In genomic region chr7:99424538-99425155, GRCm38 (mm10) we compare ENCODE assay signal across 10 mouse cellular contexts. TPM values are rescaled to one million over a fixed set of nuclear protein-coding genes. Genes with fewer than 3 reads are reported as not detected.
DNase-seq lines count a peak whose midpoint lies in the region; ATAC-seq lines count a peak whose summit lies in the region.
"Had no signal": no experiment of that assay in that cellular context is flagged by ENCODE, and none has a peak within 500 bp of the region (broad histone marks: within the 10 kb centered on the region; RNA-seq: fewer than 3 reads in every experiment).

No protein-coding gene starts in this region.

- H3K9ac ChIP-seq in heart, embryonic 12.5 days, result 0 out of 2 replicates have a peak overlapping the region, but pooled peaks have one; percentile 13
- H3K9ac ChIP-seq in midbrain, embryonic 13.5 days (replicated peaks), result peak overlapping the region; percentile 45
- H3K9ac ChIP-seq: lung, embryonic 15.5 days had no signal

- WGBS in heart, embryonic 12.5 days, result 32% methylated on average over 8 of the region's 8 CpGs
- 18% methylated on average over 8 of the region's 8 CpGs for WGBS in midbrain, embryonic 13.5 days

- H3K36me3 ChIP-seq in heart, embryonic 12.5 days, result peaks cover 19% of the 10 kb centered on the region; the same call in 1 of the 2 replicates
- peaks cover 14% of the 10 kb centered on the region; the same call in 1 of the 2 replicates for H3K36me3 ChIP-seq in midbrain, embryonic 13.5 days
- H3K36me3 ChIP-seq: lung, embryonic 15.5 days had no signal

- no peaks in the 10 kb centered on the region for H3K9me3 ChIP-seq in heart, embryonic 12.5 days (replicated peaks)
- H3K9me3 ChIP-seq in midbrain, embryonic 13.5 days, result no peaks in the 10 kb centered on the region
- H3K9me3 ChIP-seq: lung, embryonic 15.5 days had no signal

- no peaks in the 10 kb centered on the region for H3K27me3 ChIP-seq in heart, embryonic 12.5 days (replicated peaks)
- no peaks in the 10 kb centered on the region for H3K27me3 ChIP-seq in midbrain, embryonic 13.5 days
- H3K27me3 ChIP-seq: lung, embryonic 15.5 days had no signal

- no peak overlapping the region for H3K4me2 ChIP-seq in heart, embryonic 12.5 days
- no peak overlapping the region for H3K4me2 ChIP-seq in midbrain, embryonic 13.5 days (replicated peaks)
- H3K4me2 ChIP-seq: lung, embryonic 15.5 days had no signal

- no peak overlapping the region for H3K4me3 ChIP-seq in heart, embryonic 12.5 days
- H3K4me3 ChIP-seq in midbrain, embryonic 13.5 days (replicated peaks), result no peak overlapping the region
- H3K4me3 ChIP-seq: lung, embryonic 15.5 days had no signal

- no peak for DNase-seq in heart, adult 9 months (ENCODE audit: low spot score in 2 of 2)
- peak; percentile 41 for DNase-seq in brain, adult 2 months (ENCODE audit: low read depth, low spot score)
- DNase-seq in gonadal fat pad, adult 2 months (ENCODE audit: low read depth), result peak; percentile 12
- DNase-seq in spleen, postnatal 14 days (ENCODE audit: low spot score in 2 of 2), result no peak
- DNase-seq in spleen, postnatal 36 days (ENCODE audit: low spot score in 2 of 2), result no peak
- no peak for DNase-seq in left cerebral cortex, adult 8-10 months (ENCODE audit: low spot score in 2 of 2)

- ATAC-seq in heart, embryonic 12.5 days (ENCODE audit: insufficient number of reproducible peaks, low FRiP score), result no peak
- ATAC-seq in midbrain, embryonic 13.5 days, result peak; percentile 35

- peaks cover 45% of the 10 kb centered on the region for H3K4me1 ChIP-seq in heart, embryonic 12.5 days (replicated peaks)
- H3K4me1 ChIP-seq in midbrain, embryonic 13.5 days (replicated peaks), result peaks cover 29% of the 10 kb centered on the region

- peak overlapping the region; percentile 11; the same call in 1 of the 2 replicates for H3K27ac ChIP-seq in heart, embryonic 12.5 days (ENCODE audit: poor library complexity, severe bottlenecking)
- peak overlapping the region; percentile 71 for H3K27ac ChIP-seq in midbrain, embryonic 13.5 days
- H3K27ac ChIP-seq: lung, embryonic 15.5 days had no signal

RNA-seq across cellular contexts. Expression of gene Klhl35, which starts 41.2 kb away (rescaled TPM):
- 0.85 and 1.3 TPM in 2 replicates for polyA plus RNA-seq in heart, embryonic 12.5 days (2016; fragmentation: Nextera tagmentation; extraction: Ambion mirVana)
- 2.1 and 2.5 TPM in 2 replicates for polyA plus RNA-seq in gonadal fat pad, adult 2 months (2012; rRNA removed)
- polyA plus RNA-seq in midbrain, embryonic 13.5 days (2015; fragmentation: Nextera tagmentation; extraction: Ambion mirVana), result 9.0 and 17.2 TPM in 2 replicates
- 1 to 10 TPM; 1.5 to 4.9 (median 3.7) TPM for total RNA-seq in left cerebral cortex, adult 8-10 months (2022)
- total RNA-seq: hematopoietic stem cell, adult 5-6 weeks had no signal

RNA-seq across cellular contexts. Expression of gene Gdpd5, which starts 43.4 kb away (rescaled TPM):
- 28.5 and 28.8 TPM in 2 replicates for polyA plus RNA-seq in heart, embryonic 12.5 days (2016; fragmentation: Nextera tagmentation; extraction: Ambion mirVana)
- 16.6 and 24.0 TPM in 2 replicates for polyA plus RNA-seq in gonadal fat pad, adult 2 months (2012; rRNA removed)
- polyA plus RNA-seq in midbrain, embryonic 13.5 days (2015; fragmentation: Nextera tagmentation; extraction: Ambion mirVana), result 42.5 and 46.4 TPM in 2 replicates
- total RNA-seq in left cerebral cortex, adult 8-10 months (2022), result 10 to 100 TPM; 38.3 to 48.7 (median 40.9) TPM

RNA-seq across cellular contexts. Expression of gene Rps3, which starts 58.9 kb away (rescaled TPM):
- polyA plus RNA-seq in heart, embryonic 12.5 days (2016; fragmentation: Nextera tagmentation; extraction: Ambion mirVana), result 459 and 490 TPM in 2 replicates
- 383 and 415 TPM in 2 replicates for polyA plus RNA-seq in gonadal fat pad, adult 2 months (2012; rRNA removed)
- polyA plus RNA-seq in midbrain, embryonic 13.5 days (2015; fragmentation: Nextera tagmentation; extraction: Ambion mirVana), result 531 and 554 TPM in 2 replicates
- 100 to 1,000 TPM; 240 to 334 (median 272) TPM for total RNA-seq in left cerebral cortex, adult 8-10 months (2022)

Comparison
In these comparisons a context has a peak if more than half of its experiments do, and no peak if none do; other contexts are left out.
1. DNase-seq: peak in brain, adult 2 months (single experiment) and gonadal fat pad, adult 2 months (single experiment); none in heart, adult 9 months (0 of 2), spleen, postnatal 14 days (0 of 2), spleen, postnatal 36 days (0 of 2) and left cerebral cortex, adult 8-10 months (0 of 2).